Mouse (Mus musculus) C2C12 (cell line): Measurements from ENCODE around the gene Klrd1.

Experiments
- CTCF ChIP-seq: IDR thresholded peaks from one replicate; pipeline ENCODE4 v1.5.1; 2011; ENCODE audit not compliant: control insufficient read depth, insufficient read depth, insufficient read length
- MAX ChIP-seq: IDR thresholded peaks from one replicate; pipeline ENCODE4 v1.6.1; 2011; ENCODE audit warnings: mild to moderate bottlenecking, control low read depth
- MYOD1 ChIP-seq: IDR thresholded peaks from one replicate; pipeline ENCODE4 v1.6.1; 2011; ENCODE audit warnings: low read depth; ENCODE audit not compliant: control insufficient read depth, insufficient read length
- MYOG ChIP-seq: IDR thresholded peaks from one replicate; pipeline ENCODE4 v1.6.1; 2011; ENCODE audit not compliant: control insufficient read depth, insufficient read length; ENCODE audit errors: extremely low read depth
- USF1 ChIP-seq: IDR thresholded peaks from one replicate; pipeline ENCODE4 v1.6.1; 2011; ENCODE audit warnings: low read depth, mild to moderate bottlenecking, control low read depth, moderate library complexity

- TF ChIP-seq CTCF (no peak), MAX (no peak), USF1 (no peak), MYOD1 (no peak), MYOG (no peak)
These were observed 8.6 kb upstream of the Klrd1 start for GRCm38 (mm10) chr6:129583014-129583413.
